Mouse (Mus musculus) neural tube, embryonic 14.5 days (tissue): ENCODE data around the gene Cir1. TPM values are rescaled to one million over a fixed set of nuclear protein-coding genes. Genes with fewer than 3 reads are reported as not detected.

Source experiments
- ATAC-seq: fragments of 200-750 bp; cut with Nextera tagmentation; 2 replicates; pipeline ENCODE4 v1.8.0; 2017; ENCODE audit warnings: low read depth, mild to moderate bottlenecking, moderate TSS enrichment, moderate library complexity
- H3K27ac ChIP-seq: fragments of 300-500 bp; sonication (generic); 2 replicates; pipeline ENCODE4 v1.5.1; 2014; ENCODE audit warnings: low read depth, mild to moderate bottlenecking, control low read depth, low read length, moderate library complexity, mixed read lengths
- H3K27me3 ChIP-seq: fragments of 300-500 bp; sonication (generic); 2 replicates; pipeline ENCODE4 v1.6.1; 2014; ENCODE audit warnings: low read length; ENCODE audit not compliant: control insufficient read depth, insufficient read depth
- H3K36me3 ChIP-seq: fragments of 300-500 bp; sonication (generic); 2 replicates; pipeline ENCODE4 v1.6.1; 2014; ENCODE audit warnings: low read length, mixed read lengths; ENCODE audit not compliant: control insufficient read depth, insufficient read depth
- H3K4me1 ChIP-seq: fragments of 300-500 bp; sonication (generic); 2 replicates; pipeline ENCODE4 v1.6.1; 2014; ENCODE audit warnings: low read length; ENCODE audit not compliant: control insufficient read depth, insufficient read depth
- H3K4me2 ChIP-seq: fragments of 300-500 bp; sonication (generic); 2 replicates; pipeline ENCODE4 v1.6.1; 2014; ENCODE audit warnings: mild to moderate bottlenecking, low read depth, low read length, control low read depth
- H3K4me3 ChIP-seq: fragments of 300-500 bp; sonication (generic); 2 replicates; pipeline ENCODE4 v1.5.1; 2014; ENCODE audit warnings: low read depth, low read length, control low read depth, mixed read lengths
- H3K9ac ChIP-seq: fragments of 300-500 bp; sonication (generic); replicated peaks from 2 replicates; pipeline ENCODE4 v1.6.1; 2014; ENCODE audit warnings: low read depth, mild to moderate bottlenecking, control low read depth, low read length, mixed read lengths
- H3K9me3 ChIP-seq: fragments of 300-500 bp; sonication (generic); 2 replicates; pipeline ENCODE4 v1.6.1; 2016; ENCODE audit warnings: low read length; ENCODE audit not compliant: control insufficient read depth
- WGBS: fragments of 180-500 bp; shearing (Covaris S2); extraction: QIAGEN DNeasy Blood & Tissue Kit; methylation state at CpG from one replicate; pipeline ENCODE4 v1.1.7; 2014; 5-methylcytosine and 5-hydroxymethylcytosine counted together
- polyA plus RNA-seq: library from polyadenylated mRNA; unstranded; fragments of >200 nt; fragmentation: Nextera tagmentation; extraction: Ambion mirVana; gene quantifications from 2 replicates; pipeline ENCODE4 v1.2.1, GENCODE M21; 2014

The Cir1 gene
- polyA plus RNA-seq, 1 experiment from 2014 or later = 28.7 TPM

GRCm38 (mm10) chr2:73266623-73267022 is 45.9 kb downstream of the Cir1 start:
- peaks cover 4% of the 10 kb centered on the region; the same call in 1 of the 2 replicates for H3K4me1 ChIP-seq
- no peak for ATAC-seq
- H3K27me3 ChIP-seq = peaks cover 79% of the 10 kb centered on the region
- H3K9ac ChIP-seq = no peak overlapping the region
- no peak overlapping the region for H3K4me2 ChIP-seq
- H3K9me3 ChIP-seq = no peaks in the 10 kb centered on the region
- no peak overlapping the region for H3K4me3 ChIP-seq
- H3K36me3 ChIP-seq = no peaks in the 10 kb centered on the region
- no peak overlapping the region for H3K27ac ChIP-seq
- WGBS = 39% methylated on average over 1 of the region's 1 CpGs

DNA sequence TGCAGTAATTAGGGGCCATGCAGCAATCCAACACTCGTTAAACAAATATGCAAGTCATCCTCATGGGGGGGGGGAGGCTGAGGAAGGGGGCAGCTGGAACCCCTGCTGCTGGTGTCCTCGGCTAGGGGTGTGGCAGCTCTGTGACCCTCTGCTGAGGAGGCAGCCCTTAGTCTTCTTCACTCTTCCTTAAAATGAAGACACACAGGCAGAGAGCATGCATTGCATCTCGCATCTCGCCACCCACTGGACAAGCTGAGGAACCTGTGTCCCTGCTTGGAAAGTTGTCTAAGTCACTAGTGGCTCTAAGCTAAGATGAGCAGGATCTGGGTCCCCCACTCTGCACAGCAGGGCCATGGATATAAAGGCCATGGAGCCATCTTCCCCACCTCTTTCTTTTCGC is 46.5 kb downstream of the Cir1 start:
- Histone ChIP-seq H3K27me3 (peaks cover 73% of the 10 kb centered on the region), H3K36me3 (no peaks in the 10 kb centered on the region), H3K9me3 (no peaks in the 10 kb centered on the region), H3K27ac (no peak overlapping the region), H3K4me2 (no peak overlapping the region), H3K4me1 (peaks cover 4% of the 10 kb centered on the region; the same call in 1 of the 2 replicates), H3K4me3 (no peak overlapping the region), H3K9ac (no peak overlapping the region)
- 3% methylated on average over 5 of the region's 5 CpGs for WGBS
- no peak for ATAC-seq

- no peak overlapping the region for H3K9ac ChIP-seq
- H3K4me3 ChIP-seq = no peak overlapping the region
- peaks cover 4% of the 10 kb centered on the region; the same call in 1 of the 2 replicates for H3K4me1 ChIP-seq
- 6% methylated on average over 11 of the region's 11 CpGs for WGBS
- peak overlapping the region; percentile 45; the same call in 1 of the 2 replicates for H3K4me2 ChIP-seq
- H3K27me3 ChIP-seq = peaks cover 62% of the 10 kb centered on the region
- H3K9me3 ChIP-seq = no peaks in the 10 kb centered on the region
- ATAC-seq = no peak
- no peaks in the 10 kb centered on the region for H3K36me3 ChIP-seq
- no peak overlapping the region for H3K27ac ChIP-seq
These were observed 47.8 kb downstream of the Cir1 start for GRCm38 (mm10) chr2:73264611-73265195.

GRCm38 (mm10) chr2:73263794-73264610 is 48.5 kb downstream of the Cir1 start:
- peak overlapping the region; percentile 25 for H3K4me3 ChIP-seq
- WGBS = 2% methylated on average over 38 of the region's 38 CpGs
- peaks cover 4% of the 10 kb centered on the region; the same call in 1 of the 2 replicates for H3K4me1 ChIP-seq
- no peaks in the 10 kb centered on the region for H3K9me3 ChIP-seq
- H3K27ac ChIP-seq = no peak overlapping the region
- H3K9ac ChIP-seq = no peak overlapping the region
- H3K4me2 ChIP-seq = peak overlapping the region; percentile 45
- ATAC-seq = no peak; the same call in 1 of the 2 replicates
- H3K27me3 ChIP-seq = peaks cover 58% of the 10 kb centered on the region
- no peaks in the 10 kb centered on the region for H3K36me3 ChIP-seq

- no peak overlapping the region for H3K27ac ChIP-seq
- 7% methylated on average over 16 of the region's 16 CpGs for WGBS
- H3K9ac ChIP-seq = no peak overlapping the region
These were observed 49.2 kb downstream of the Cir1 start for GRCm38 (mm10) chr2:73263172-73263765.

DNA sequence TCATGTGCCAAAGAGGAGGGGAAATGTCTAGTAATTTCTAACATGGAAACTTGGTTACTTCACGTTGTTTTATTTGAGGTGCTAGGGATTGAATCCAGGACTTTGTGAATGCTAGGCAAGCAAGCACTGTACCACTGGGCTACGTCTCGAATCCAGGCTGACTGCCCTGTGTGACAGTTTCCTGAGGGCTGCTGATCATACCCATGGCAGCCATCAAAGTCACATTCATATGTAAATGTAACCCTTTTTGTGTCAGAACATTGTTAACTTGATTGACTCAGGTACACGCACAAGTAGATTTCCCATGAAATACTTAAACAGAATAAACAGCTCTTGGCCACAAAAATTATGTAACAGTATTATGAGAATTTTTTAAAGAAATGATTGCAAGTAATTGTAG is 63.8 kb downstream of the Cir1 start:
- no peaks in the 10 kb centered on the region; the same call in 1 of the 2 replicates for H3K9me3 ChIP-seq

More at GRCm38 (mm10) chr2:73263172-73263765, 49.2 kb downstream of the Cir1 start:
- Histone ChIP-seq H3K4me2 (peak overlapping the region; percentile 45), H3K9me3 (no peaks in the 10 kb centered on the region), H3K4me3 (peak overlapping the region; percentile 25), H3K27me3 (peaks cover 54% of the 10 kb centered on the region), H3K36me3 (no peaks in the 10 kb centered on the region), H3K4me1 (peaks cover 4% of the 10 kb centered on the region; the same call in 1 of the 2 replicates)
- ATAC-seq = no peak

DNA sequence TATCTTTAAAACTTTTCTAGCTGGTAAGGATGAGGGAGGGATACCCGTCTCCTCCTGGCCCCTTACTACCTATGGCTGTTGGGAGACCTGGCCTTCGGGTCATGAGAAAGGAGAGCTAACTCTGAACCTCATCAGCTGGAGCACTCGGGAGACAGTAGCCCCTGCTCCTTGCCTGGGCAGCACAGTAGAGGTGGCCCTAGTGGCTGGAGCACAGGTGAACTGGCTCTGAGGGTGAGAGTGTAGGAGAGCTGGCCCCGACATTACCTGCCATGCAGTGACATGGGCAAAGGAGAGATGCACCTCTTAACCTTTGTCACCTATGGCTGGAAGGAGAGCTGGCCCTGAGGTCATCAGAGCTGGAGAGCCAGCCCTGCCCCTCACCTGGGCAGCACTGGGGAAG is 71.2 kb downstream of the Cir1 start:
- H3K27ac ChIP-seq = no peak overlapping the region
- H3K9ac ChIP-seq = no peak overlapping the region
- no peaks in the 10 kb centered on the region for H3K27me3 ChIP-seq
- ATAC-seq = no peak
- H3K4me3 ChIP-seq = no peak overlapping the region
- 90% methylated on average over 4 of the region's 4 CpGs for WGBS
- no peaks in the 10 kb centered on the region for H3K4me1 ChIP-seq
- no peaks in the 10 kb centered on the region for H3K9me3 ChIP-seq
- H3K4me2 ChIP-seq = no peak overlapping the region
- H3K36me3 ChIP-seq = no peaks in the 10 kb centered on the region

More for the DNA sequence above, 63.8 kb downstream of the Cir1 start:
- no peak overlapping the region for H3K9ac ChIP-seq
- H3K4me2 ChIP-seq = no peak overlapping the region
- H3K4me1 ChIP-seq = no peaks in the 10 kb centered on the region
- H3K27me3 ChIP-seq = no peaks in the 10 kb centered on the region
- 34% methylated on average over 4 of the region's 4 CpGs for WGBS
- H3K36me3 ChIP-seq = no peaks in the 10 kb centered on the region
- H3K27ac ChIP-seq = no peak overlapping the region
- H3K4me3 ChIP-seq = no peak overlapping the region
- no peak for ATAC-seq
